Mouse (Mus musculus) heart, adult 2 months (tissue): ENCODE data around the gene Foxp3. TPM values are rescaled to one million over a fixed set of nuclear protein-coding genes. Genes with fewer than 3 reads are reported as not detected.

ENCODE experiments used
- DNase-seq, 2 experiments: peaks; one replicate each; pipeline ENCODE4 v3.0.0; 2021
- H3K27ac ChIP-seq: fragments of 200-600 bp; 2 replicates; pipeline ENCODE4 v1.8.1; 2022
- H3K27me3 ChIP-seq: fragments of 200-500 bp; 2 replicates; pipeline ENCODE4 v1.6.1; 2012; ENCODE audit warnings: mild to moderate bottlenecking, low read length, inconsistent platforms, mixed read lengths; ENCODE audit not compliant: control insufficient read depth, insufficient read depth
- H3K36me3 ChIP-seq: fragments of 200-500 bp; 2 replicates; pipeline ENCODE4 v1.6.1; 2012; ENCODE audit warnings: low read length, inconsistent platforms; ENCODE audit not compliant: control insufficient read depth, insufficient read depth
- H3K4me1 ChIP-seq: fragments of 200-500 bp; 2 replicates; pipeline ENCODE4 v1.6.1; 2011; ENCODE audit warnings: low read length; ENCODE audit not compliant: control insufficient read depth, insufficient read depth
- H3K4me3 ChIP-seq: fragments of 200-600 bp; 2 replicates; pipeline ENCODE4 v1.8.1; 2022
- H3K79me2 ChIP-seq: fragments of 200-500 bp; replicated peaks from 2 replicates; pipeline ENCODE4 v1.6.1; 2012; ENCODE audit warnings: mild to moderate bottlenecking, inconsistent platforms, low read length, moderate library complexity, mixed read lengths; ENCODE audit not compliant: control insufficient read depth, insufficient read depth
- H3K9ac ChIP-seq: fragments of 200-500 bp; 2 replicates; pipeline ENCODE4 v1.6.1; 2012; ENCODE audit warnings: low read depth, mild to moderate bottlenecking, control low read depth, inconsistent platforms, low read length, mixed read lengths
- CTCF ChIP-seq: fragments of 200-600 bp; IDR thresholded peaks from 2 replicates; pipeline ENCODE4 v1.8.1; 2022; ENCODE audit warnings: antibody characterized with exemption, mild to moderate bottlenecking, moderate library complexity
- EP300 ChIP-seq: fragments of 200-500 bp; IDR thresholded peaks from 2 replicates; pipeline ENCODE4 v1.6.1; 2011; ENCODE audit warnings: low read depth, low read length, control low read depth; ENCODE audit not compliant: insufficient read depth
- POLR2A ChIP-seq: fragments of 200-500 bp; IDR thresholded peaks from 2 replicates; pipeline ENCODE4 v1.6.1; 2011; ENCODE audit warnings: mild to moderate bottlenecking, low read depth, low read length, control low read depth; ENCODE audit not compliant: insufficient read depth
- WGBS: fragments of 180-500 bp; shearing (Covaris S2); methylation state at CpG from one replicate; pipeline ENCODE4 v1.1.7; 2018; 5-methylcytosine and 5-hydroxymethylcytosine counted together
- intact Hi-C: fragments of 180-260 bp; cut with DNase I; formaldehyde crosslinking; loops from one replicate; pipeline ENCODE4 v1.15.1; 2025
- long read RNA-seq: library from polyadenylated mRNA; stranded (forward); transcript quantifications from one replicate; pipeline ENCODE4 v2.0.0, GENCODE M21; 2021
- polyA plus RNA-seq: library from polyadenylated mRNA; depleted of rRNA; stranded (reverse); fragments of >200 nt; gene quantifications from 2 replicates; pipeline ENCODE4 v1.2.3, GENCODE M21; 2012; rRNA removed
- total RNA-seq, 2 experiments: library from RNA; stranded (reverse); gene quantifications; 2 replicates each; pipeline ENCODE4 v1.2.3; 2021

The Foxp3 gene
- total RNA-seq = not detected
- not detected in 2 replicates for polyA plus RNA-seq
- long read RNA-seq = 0 reads

GRCm38 (mm10) chrX:7573176-7574086, at the start of gene Foxp3:
Foxp3 (plus strand) TSS chrX:7573644.
- TF ChIP-seq EP300 (no peak), POLR2A (no peak), CTCF (no peak)
- H3K36me3 ChIP-seq = no peaks in the 10 kb centered on the region
- DNase-seq = no peak
- H3K27ac ChIP-seq = peak within 1 kb of the TSS; percentile 77
- H3K79me2 ChIP-seq = no peaks in the 10 kb centered on the region
- H3K9ac ChIP-seq = peak within 1 kb of the TSS; percentile 97
- H3K4me3 ChIP-seq = peak within 1 kb of the TSS; percentile 62
- H3K4me1 ChIP-seq = no peaks in the 10 kb centered on the region; the same call in none of the 2 replicates
- H3K27me3 ChIP-seq = no peaks in the 10 kb centered on the region
- 30% methylated on average over 59 of the region's 72 CpGs for WGBS
- intact Hi-C loops = loop anchor here (5.0 kb wide), 1 partner anchor 69 kb away; no protein-coding TSS in a partner anchor

- Histone ChIP-seq H3K27ac (no peak overlapping the region), H3K9ac (no peak overlapping the region), H3K4me3 (no peak overlapping the region), H3K36me3 (no peaks in the 10 kb centered on the region), H3K27me3 (no peaks in the 10 kb centered on the region), H3K79me2 (no peaks in the 10 kb centered on the region), H3K4me1 (no peaks in the 10 kb centered on the region)
- TF ChIP-seq CTCF (no peak), EP300 (no peak), POLR2A (no peak)
- WGBS = 68% methylated on average over 3 of the region's 3 CpGs
- intact Hi-C loops = no loop called here
- DNase-seq = no peak
These were observed 48.5 kb upstream of the Foxp3 start for GRCm38 (mm10) chrX:7524961-7525360.

- Histone ChIP-seq H3K4me3 (no peak overlapping the region), H3K27ac (no peak overlapping the region), H3K27me3 (no peaks in the 10 kb centered on the region), H3K79me2 (no peaks in the 10 kb centered on the region), H3K9ac (no peak overlapping the region), H3K4me1 (no peaks in the 10 kb centered on the region), H3K36me3 (no peaks in the 10 kb centered on the region)
- TF ChIP-seq CTCF = no peak
- no peak for TF ChIP-seq EP300
- WGBS = 94% methylated on average over 4 of the region's 4 CpGs
- no peak for DNase-seq
- intact Hi-C loops = no loop called here
These were observed 20.0 kb upstream of the Foxp3 start for GRCm38 (mm10) chrX:7553474-7553873.

- Histone ChIP-seq H3K4me3 (no peak overlapping the region), H3K27ac (no peak overlapping the region), H3K27me3 (no peaks in the 10 kb centered on the region), H3K9ac (no peak overlapping the region), H3K79me2 (no peaks in the 10 kb centered on the region), H3K4me1 (no peaks in the 10 kb centered on the region), H3K36me3 (no peaks in the 10 kb centered on the region)
- 42% methylated on average over 2 of the region's 2 CpGs for WGBS
- TF ChIP-seq CTCF (no peak), EP300 (no peak), POLR2A (no peak)
- intact Hi-C loops = no loop called here
- no peak for DNase-seq
These were observed 10.4 kb upstream of the Foxp3 start for GRCm38 (mm10) chrX:7563076-7563475.

GRCm38 (mm10) chrX:7566352-7566751, 7.1 kb upstream of the Foxp3 start:
- H3K4me3 ChIP-seq = no peak overlapping the region
- no peaks in the 10 kb centered on the region for H3K79me2 ChIP-seq
- intact Hi-C loops = no loop called here
- H3K9ac ChIP-seq = no peak overlapping the region
- TF ChIP-seq EP300 (no peak), POLR2A (no peak), CTCF (no peak)
- H3K27me3 ChIP-seq = no peaks in the 10 kb centered on the region
- H3K27ac ChIP-seq = no peak overlapping the region
- H3K4me1 ChIP-seq = no peaks in the 10 kb centered on the region
- 54% methylated on average over 6 of the region's 6 CpGs for WGBS
- DNase-seq = no peak
- H3K36me3 ChIP-seq = no peaks in the 10 kb centered on the region

GRCm38 (mm10) chrX:7567491-7567890, 6.0 kb upstream of the Foxp3 start:
- no peak for TF ChIP-seq CTCF
- TF ChIP-seq EP300 = no peak
- TF ChIP-seq POLR2A = no peak
- Histone ChIP-seq H3K36me3 (no peaks in the 10 kb centered on the region), H3K9ac (no peak overlapping the region), H3K27ac (no peak overlapping the region), H3K79me2 (no peaks in the 10 kb centered on the region), H3K27me3 (no peaks in the 10 kb centered on the region), H3K4me1 (no peaks in the 10 kb centered on the region; the same call in 1 of the 2 replicates), H3K4me3 (no peak overlapping the region)
- intact Hi-C loops = no loop called here
- 62% methylated on average over 9 of the region's 9 CpGs for WGBS
- DNase-seq = no peak
